Mouse (Mus musculus): ENCODE measurements around the gene Slc16a1.

Gene Slc16a1

GRCm38 (mm10) chr3:104638403-104638779, at the start of gene Slc16a1:
Gene Slc16a1, plus strand, starts transcription at chr3:104638668.
- peak; percentile 94 for DNase-seq (ENCODE audit: extremely low spot score)

GRCm38 (mm10) chr3:104596451-104597134, 41.9 kb upstream of the Slc16a1 start:
- no peak for DNase-seq (ENCODE audit: extremely low spot score)

- DNase-seq (ENCODE audit: extremely low spot score): no peak
Measured at GRCm38 (mm10) chr3:104597135-104597764, 41.2 kb upstream of the Slc16a1 start.

GRCm38 (mm10) chr3:104599296-104600150, 38.9 kb upstream of the Slc16a1 start:
- no peak for DNase-seq (ENCODE audit: extremely low spot score)

GRCm38 (mm10) chr3:104600691-104601090, 37.8 kb upstream of the Slc16a1 start:
- no peak for DNase-seq (ENCODE audit: extremely low spot score)

- no peak for DNase-seq (ENCODE audit: extremely low spot score)
Measured at GRCm38 (mm10) chr3:104601680-104602079, 36.8 kb upstream of the Slc16a1 start.

- no peak for DNase-seq (ENCODE audit: extremely low spot score)
Measured at GRCm38 (mm10) chr3:104609690-104610380, 28.6 kb upstream of the Slc16a1 start.

- no peak for DNase-seq (ENCODE audit: extremely low spot score)
Measured at GRCm38 (mm10) chr3:104610453-104611230, 27.8 kb upstream of the Slc16a1 start.

- no peak for DNase-seq (ENCODE audit: extremely low spot score)
Measured at GRCm38 (mm10) chr3:104611951-104612350, 26.5 kb upstream of the Slc16a1 start.

GRCm38 (mm10) chr3:104613102-104613501, 25.4 kb upstream of the Slc16a1 start:
- no peak for DNase-seq (ENCODE audit: extremely low spot score)

- no peak for DNase-seq (ENCODE audit: extremely low spot score)
Measured at GRCm38 (mm10) chr3:104614081-104614480, 24.4 kb upstream of the Slc16a1 start.

GRCm38 (mm10) chr3:104615216-104615615, 23.3 kb upstream of the Slc16a1 start:
- no peak for DNase-seq (ENCODE audit: extremely low spot score)

GRCm38 (mm10) chr3:104616155-104616554, 22.3 kb upstream of the Slc16a1 start:
- DNase-seq (ENCODE audit: extremely low spot score): no peak

- no peak for DNase-seq (ENCODE audit: extremely low spot score)
Measured at GRCm38 (mm10) chr3:104621841-104622240, 16.6 kb upstream of the Slc16a1 start.

- DNase-seq (ENCODE audit: extremely low spot score): no peak
Measured at GRCm38 (mm10) chr3:104629810-104630209, 8.7 kb upstream of the Slc16a1 start.

GRCm38 (mm10) chr3:104630941-104631340, 7.5 kb upstream of the Slc16a1 start:
- no peak for DNase-seq (ENCODE audit: extremely low spot score)

GRCm38 (mm10) chr3:104632560-104633162, 5.8 kb upstream of the Slc16a1 start:
- DNase-seq (ENCODE audit: extremely low spot score): no peak

- DNase-seq (ENCODE audit: extremely low spot score): no peak
Measured at GRCm38 (mm10) chr3:104636491-104636890, 2.0 kb upstream of the Slc16a1 start.

GRCm38 (mm10) chr3:104637427-104638402, 753 bp upstream of the Slc16a1 start:
- DNase-seq (ENCODE audit: extremely low spot score): no peak
